Mouse (Mus musculus): Measurements from ENCODE around the gene Nr6a1.

Nr6a1 gene

DNA sequence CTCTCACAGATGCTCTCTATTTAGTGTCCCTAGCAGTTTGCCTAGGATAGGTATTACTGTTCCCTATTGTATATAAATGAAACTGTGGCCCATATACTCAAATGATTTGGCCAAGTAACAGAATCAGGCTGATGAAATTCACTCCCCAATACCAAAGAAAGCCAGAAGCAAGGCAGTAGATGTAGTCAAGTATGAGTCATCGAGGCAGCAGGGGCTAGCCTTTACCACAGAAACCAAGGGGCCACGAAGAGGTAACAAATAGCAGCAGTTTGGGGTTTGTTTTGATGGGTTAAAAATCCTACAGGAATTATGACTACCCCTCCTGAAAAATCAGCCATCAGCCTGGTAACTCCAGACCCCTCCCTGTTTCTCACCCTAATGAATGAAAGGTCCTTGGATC lies 147.5 kb downstream of the Nr6a1 start:
- no peak for DNase-seq

DNA sequence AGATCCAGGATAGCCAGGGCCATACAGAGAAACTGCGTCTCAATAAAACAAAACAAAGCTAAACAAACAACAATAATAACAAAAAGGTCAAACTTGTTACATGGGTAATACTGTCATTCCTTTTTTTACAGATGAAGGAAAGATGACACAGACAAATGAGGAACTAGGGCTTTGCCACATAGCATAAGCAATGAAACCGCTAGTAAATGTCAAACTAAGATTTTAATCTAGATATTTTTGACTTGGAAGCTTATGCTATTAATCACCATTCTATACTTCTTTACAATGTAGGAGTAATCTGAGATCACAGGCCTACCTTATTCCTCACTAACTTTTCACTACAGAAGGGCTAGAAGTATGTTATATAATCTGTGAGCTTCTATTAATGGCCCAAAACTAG lies 150.2 kb downstream of the Nr6a1 start:
- no peak for DNase-seq

DNA sequence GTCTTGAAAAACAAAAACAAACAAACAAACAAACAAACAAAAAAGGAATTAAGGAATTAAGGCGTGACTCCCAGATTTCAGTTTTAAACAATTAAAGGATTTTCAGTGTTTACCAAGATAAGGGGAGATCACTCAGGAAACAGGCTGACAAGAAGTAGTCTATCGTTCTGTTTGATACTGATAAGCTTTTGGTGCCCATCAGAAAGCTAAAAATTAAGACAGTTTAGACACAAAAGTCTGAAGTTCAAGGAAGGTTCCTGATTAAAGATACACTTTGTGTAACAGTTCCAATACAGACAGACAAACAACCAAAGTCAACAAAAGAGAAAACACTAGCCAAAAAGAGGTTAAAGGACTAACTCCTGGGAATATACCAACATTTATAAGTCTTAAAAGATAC lies 152.6 kb downstream of the Nr6a1 start:
- no peak for DNase-seq

DNA sequence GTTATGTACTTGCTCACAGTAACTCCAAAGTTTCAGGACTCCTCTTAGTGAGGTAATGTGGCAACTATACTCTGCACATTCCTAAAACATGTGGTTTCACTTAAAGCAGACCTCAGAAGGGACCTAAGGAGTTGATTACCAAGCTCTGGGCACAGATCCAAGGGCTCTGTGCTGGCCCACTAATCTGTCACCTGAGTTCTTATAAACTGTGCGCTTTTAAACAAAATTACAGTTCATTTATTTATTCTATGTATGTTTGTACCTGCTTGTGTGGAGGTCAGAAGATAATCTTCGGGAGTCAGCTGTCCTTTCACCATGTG lies 156.1 kb downstream of the Nr6a1 start:
- DNase-seq = no peak

DNA sequence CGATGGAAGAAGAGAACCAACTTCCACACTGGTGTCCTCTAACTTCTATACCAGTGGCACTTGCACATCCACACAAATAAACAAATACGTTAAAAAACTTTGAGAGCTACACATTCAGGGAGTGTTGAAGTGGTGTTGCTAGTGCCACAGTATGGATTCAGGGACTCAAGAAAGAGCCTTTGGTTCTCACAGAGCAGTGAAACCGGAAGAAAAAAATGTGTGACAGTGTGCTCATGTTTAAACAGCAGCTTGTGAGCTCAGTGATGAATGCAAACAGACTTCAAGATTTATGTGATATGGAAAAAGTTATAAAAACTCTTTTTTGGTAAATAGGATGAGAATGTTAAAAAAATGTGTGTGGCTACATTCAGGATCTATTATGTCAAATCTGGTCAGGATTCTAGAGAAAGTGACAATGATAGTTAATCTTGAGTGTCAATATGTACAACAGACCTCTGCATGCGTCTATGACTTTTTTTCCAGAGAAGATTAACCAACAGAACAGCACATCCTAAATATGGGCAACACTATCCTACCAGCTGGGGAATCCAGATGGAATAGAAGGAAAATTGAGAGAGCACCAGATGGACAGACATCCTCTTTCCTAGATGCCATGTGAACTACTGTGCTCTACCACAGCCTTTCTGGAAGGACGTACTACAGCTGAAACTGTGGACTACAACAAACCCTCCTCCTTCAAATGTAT lies 156.6 kb downstream of the Nr6a1 start:
- no peak for DNase-seq

DNA sequence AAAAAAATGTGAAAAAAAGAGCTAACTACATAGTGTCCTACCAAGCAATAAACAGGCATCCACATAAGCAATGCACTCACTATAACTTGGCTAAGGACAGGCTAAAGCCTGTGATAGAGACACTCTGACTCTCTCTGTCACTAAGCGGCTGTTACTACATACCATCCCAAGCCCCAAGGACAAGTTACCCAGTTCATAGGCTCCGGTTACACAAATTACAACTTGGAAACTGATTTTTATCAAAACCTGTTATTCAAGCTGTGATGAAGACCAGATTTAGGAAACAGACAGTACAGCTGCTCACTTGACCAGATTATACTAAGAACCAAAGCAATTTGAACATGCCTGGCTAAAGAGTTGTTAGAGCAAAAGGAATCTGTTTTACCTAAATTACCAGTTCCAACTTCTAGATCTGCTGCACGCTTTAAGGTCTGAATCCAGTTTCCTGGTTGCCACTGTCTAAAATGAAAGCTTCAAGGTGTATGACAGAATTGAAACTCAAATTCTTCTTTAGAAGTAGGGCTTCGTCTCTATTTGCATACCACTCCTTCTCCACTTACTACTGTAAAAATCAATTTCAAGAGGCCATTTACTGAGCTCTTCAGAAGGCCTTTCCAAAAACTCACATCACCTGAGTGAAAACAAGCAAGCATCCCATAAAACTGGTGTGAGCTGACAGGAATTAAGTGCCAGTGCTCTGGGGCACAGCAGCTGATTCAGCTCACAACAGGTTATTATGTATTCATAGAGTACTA lies 160.1 kb downstream of the Nr6a1 start:
- no peak for DNase-seq

DNA sequence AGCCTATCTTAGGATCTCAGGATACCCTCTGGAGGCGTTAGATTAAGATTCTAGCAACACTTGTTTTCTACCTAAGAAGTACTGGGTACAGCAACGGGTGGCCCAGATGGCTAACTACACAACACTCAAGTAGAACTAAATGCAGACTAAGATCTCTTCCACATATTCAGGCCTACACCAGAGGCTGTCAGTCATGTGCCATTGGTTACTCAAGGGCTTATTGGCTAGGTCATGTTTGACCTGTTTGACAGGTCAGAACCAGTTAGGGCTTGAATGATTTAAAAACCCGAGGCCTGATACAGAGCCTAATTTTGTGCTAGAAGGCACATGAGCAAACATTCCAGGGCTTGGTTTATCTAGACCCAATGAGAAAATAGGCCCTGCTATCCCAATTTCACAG lies 187.6 kb downstream of the Nr6a1 start:
- peak; percentile 2 for DNase-seq

DNA sequence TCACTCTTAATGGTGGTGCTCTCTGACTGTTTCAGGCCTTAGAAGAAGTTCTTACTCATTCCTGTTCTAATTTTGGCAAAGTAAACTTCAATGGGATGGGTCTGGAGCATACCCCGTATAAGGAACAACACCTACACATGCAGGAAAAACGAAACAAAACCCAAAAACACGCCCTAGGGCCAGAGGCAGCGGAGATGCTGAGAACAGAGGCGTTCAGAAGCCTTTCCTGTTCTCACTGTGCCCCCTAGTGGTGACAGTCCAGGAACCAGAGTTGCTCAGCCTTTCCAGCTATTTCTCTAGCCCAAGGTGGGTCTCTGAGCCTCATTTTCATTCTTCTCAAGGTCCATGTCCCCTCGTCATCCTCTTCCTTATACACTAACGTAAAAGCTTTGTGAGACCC lies 188.1 kb downstream of the Nr6a1 start:
- peak; percentile 57 for DNase-seq

DNA sequence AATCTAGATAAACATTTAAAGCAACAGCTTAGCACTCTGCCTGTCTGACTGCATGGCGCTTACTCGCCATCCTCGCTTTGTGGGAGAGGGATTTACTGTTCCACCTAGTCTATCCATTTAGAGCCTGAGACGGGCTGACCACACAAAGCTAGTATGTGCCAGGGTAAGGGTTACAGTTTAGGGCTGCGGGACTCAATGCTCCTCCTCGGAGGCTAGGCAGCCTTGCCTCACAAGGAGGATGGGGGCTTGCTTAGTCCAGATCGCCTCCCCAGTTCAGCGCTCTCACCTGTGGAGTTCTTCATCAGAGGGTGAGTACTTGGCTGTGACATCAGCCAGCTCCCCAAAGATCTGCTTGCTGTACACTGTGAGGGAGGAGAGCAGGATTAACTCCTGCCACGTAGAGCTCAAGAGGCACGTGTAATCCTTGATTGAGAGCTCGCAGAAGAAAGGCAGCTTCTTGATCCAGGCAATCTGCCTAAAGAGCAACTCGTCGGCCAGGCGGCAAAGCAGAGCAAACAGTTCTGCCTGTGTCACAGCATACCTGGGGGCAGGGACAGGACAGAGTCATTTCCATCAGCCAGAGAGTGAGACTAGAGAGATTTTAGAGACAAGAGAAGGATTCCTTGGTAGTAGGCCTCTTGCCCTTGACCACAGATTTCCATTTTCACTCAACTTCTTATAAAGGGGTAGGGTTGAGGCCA lies 188.7 kb downstream of the Nr6a1 start:
- no peak for DNase-seq

DNA sequence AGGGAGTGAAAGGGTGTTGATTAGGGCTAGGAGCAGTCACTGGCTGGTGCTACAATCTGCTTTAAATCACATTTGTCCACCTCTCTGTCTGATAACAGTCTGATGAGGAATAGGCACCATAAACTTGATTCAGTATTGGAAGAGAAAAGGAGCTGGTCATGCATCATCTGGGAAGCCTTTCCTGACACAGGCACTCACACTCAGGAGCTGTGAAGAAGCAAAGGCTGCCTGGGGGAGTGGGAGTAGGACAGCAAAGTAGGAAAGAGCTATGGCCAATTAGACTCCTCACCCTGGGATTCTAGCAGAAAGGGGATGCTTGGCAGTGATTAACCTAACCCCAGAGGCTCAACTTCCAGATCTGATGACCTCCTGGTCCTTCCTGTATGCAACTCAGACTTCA lies 191.7 kb downstream of the Nr6a1 start:
- no peak for DNase-seq

DNA sequence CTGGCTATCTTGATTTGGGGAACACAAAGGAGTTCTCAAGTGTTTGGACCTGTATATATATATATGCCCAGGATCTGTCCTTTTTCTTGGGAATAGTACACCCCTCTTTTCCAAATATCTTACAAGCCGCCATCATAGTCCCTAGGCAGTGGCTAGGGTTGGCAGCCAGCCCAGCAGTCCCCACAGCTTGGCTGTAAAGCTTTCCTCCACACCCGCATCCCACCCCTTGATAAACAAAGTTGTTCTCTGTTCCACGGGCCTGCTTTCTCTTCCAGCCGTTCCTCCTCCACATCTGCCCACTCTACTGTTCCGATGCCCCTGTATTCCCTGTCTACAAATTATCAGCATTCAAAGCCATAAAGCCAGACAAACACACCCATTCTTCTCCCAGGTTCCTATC lies 192.8 kb downstream of the Nr6a1 start:
- no peak for DNase-seq

DNA sequence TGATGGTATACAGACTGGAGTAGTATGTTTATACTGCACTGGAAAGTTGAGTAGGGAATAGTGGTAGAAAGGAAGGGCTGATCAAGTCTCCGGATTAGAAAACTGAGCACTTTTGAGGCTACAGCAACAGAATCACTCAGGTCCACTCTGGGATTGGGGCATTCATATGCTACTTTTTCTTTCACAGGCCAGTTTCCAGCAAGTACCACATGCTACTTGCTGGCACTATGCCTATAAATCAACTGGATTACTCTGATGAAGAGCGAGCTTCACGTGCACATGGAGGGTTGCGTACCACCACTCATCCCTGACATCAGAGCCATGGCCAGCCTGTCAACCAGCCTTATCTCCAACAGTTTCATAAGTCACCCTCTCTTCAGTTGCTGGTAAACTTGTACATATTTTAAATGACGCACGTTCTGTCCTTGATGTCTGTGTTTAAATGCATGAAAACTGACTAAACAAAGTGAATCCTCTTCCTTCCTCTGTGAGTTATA lies 197.1 kb downstream of the Nr6a1 start:
- no peak for DNase-seq

DNA sequence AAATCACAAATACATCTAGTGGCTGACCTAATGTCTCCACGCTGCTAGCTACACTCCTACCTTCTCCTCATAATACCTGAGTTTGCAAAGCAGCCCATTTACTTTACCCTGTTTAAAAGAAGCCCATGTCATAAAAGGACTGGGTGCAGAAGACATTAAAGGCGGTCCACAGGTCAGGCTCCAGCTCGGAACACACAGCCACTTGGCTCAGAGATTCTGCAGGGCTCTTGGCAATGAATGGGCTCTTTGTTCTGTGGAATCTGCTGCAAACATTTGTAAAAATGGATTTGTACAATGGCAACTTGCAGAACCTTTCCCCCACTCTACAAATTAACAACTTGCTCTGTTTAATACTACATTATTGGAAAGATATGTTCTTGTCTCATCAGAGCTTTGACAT lies 202.1 kb downstream of the Nr6a1 start:
- no peak for DNase-seq

DNA sequence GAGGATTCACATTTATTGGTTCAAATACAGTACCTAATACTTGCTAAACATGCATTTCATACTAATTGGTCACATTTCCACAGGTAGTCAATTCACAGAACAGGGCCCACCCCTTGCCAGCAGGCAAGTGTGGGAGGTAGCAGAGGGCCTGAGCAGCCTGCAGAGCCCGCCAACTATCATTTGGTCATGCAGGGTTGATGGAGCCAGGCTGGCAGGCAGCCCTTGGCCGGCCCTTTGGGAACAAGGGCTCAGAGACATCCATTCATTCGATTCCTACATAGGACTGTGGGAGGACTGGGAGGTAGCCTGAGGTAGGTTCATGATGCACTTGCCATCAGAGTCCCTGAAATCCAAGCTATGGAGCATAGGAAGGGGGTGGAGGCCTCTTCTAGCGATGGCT lies 204.1 kb downstream of the Nr6a1 start:
- no peak for DNase-seq

DNA sequence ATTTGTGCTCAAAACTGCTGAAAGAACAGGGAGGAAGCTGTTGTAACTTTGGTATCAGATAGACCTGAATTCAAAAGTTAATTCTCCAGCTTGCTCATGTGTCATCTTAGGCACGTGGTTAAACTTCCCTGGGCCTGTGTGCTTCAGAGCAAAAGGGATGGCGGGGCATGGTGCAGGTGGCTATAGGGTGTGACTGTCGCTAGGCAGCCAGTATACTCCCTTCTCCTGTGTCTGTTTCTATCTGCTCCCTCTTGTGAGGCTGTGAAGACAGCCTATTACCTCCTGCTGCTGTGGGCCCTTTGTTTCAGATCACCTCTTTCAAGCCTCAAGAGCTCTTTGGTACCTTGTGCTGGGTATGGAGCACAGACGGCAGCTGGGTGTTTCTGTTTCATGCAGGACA lies 205.4 kb downstream of the Nr6a1 start:
- no peak for DNase-seq

DNA sequence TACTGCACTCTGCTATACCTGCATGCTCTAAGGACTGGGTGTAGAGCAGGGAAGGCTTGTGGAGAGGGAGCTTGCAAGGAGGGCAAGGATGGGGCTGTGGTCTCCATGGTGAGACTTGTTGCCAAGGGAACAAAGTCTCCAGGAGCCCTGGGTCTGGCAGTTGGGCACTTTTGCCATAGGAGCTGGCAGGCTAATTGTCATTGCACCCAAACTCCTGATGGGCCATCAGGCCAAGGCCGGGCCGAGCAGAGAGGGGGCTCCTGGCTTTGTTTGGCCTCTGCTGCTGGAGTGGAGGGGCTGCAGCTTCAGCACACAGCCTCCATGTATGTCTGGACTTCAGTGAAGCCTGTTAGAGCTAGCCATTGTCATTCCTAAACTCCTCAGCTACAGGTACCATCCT lies 206.8 kb downstream of the Nr6a1 start:
- no peak for DNase-seq

DNA sequence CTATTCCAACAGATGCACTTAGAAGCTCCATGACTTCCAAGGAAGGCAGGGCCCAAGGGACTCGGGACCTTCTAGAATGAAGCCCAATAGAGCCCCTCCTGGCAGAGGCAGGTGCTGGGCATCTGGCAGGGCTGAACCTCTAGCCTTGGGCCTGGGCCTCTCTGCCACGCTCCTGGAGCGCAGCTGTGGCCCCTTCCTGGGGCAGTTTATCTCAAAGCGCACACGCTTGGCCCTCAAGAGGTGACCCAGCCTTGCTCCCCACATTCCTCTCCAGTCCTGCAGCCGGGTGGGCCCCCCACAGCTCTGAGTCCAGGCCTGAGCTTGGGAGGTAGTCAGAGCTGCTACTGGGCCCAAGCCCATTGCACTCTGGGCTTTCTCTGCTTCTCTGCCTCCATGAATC lies 208.1 kb downstream of the Nr6a1 start:
- no peak for DNase-seq

DNA sequence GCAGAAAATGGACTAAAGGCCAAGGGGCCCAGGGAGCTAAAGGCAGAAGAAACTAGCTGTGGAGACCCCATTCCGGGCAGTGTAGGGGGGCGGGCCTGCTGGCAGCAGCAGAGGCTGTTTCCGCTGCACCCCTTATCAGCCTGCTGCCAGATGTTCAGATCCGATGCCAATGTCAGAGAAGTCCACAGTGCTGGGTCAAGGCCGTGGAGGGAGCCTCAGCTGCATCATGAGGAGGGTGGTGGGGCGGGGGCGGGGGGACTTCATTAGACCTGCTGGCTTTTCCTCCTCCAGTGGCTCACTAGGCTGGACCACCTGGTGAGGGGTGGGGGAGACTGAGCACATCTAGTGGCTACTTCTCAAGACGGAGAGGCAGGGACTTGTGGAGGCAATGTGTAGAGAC lies 208.8 kb downstream of the Nr6a1 start:
- no peak for DNase-seq

DNA sequence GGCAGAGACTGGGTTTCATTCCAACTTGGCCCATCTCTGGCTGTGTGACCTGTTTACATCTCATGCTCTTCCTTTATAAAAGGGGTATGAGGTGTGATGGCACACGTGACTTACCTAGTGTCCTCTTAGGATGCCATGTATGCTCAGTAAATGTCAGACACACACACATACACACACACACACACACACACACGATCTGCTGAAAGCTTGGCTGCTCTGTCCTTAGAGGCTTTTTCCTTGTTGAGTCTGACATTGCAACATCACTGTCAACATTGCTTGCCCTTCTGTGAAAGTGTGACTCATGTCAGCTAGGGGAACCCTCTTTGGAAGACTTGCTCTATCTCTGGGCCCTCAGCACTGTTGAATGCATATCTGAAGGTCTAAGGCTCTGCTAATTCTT lies 210.1 kb downstream of the Nr6a1 start:
- DNase-seq = no peak

DNA sequence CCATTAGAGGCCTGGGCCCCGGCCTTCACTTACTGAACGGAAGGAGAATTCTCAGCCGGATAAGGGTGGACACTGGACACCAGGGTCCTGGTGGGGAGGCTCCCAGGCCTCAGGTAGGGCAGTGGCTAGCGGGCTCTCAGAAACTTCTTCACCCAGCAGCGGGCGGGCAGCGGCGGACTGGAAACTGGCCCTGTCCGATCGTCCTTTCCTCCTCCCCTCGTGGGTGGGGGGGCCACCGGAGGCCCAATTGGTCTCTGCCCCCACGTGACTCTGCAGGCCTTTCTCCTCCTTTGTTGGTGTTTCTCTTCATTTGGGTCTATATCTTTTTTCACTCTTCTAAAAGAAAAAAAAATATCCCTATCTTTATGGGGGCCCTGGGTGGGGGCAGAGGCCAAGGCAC lies 213.2 kb downstream of the Nr6a1 start, which contains the start of gene Nr5a1:
Gene Nr5a1, minus strand, starts transcription at position 219 of the 400 bp plus-strand sequence.
- no peak for DNase-seq

DNA sequence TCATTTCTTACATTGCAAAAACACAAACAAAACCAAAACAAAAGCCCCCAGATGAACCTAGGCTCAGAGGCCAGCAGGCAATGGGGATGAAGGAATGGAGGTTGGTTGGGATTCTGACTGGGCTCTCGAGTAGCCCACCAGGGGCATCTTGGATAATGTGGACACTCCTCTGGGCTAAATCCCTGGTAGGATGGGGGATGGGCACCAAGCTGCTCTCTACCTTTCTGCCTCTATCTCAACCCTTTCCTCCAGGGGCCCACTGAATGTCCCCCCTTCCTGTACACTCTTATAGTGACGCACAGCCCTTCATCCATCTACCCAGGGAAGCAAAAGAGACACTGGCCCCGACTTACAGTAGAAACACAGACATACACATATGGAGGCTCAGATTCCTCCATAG lies 213.9 kb downstream of the Nr6a1 start:
- no peak for DNase-seq

DNA sequence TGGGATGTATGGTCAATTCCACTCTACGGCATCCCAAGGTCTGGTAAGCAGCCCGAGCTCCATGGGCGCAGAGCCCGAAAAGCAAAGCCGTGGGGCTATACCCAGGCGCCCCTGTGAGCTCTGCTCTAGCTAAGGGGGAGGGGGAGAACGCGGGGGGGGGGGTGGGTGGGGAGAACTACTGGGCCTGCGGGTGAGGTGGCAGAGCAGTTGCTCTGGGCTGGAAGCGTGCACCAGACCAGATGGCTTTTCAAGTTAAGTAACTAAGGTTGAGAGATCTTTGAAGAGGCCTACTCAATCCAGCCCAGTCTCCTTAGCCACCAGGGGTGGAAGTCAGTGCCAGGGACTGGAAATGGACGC lies 214.7 kb downstream of the Nr6a1 start:
- DNase-seq = no peak

DNA sequence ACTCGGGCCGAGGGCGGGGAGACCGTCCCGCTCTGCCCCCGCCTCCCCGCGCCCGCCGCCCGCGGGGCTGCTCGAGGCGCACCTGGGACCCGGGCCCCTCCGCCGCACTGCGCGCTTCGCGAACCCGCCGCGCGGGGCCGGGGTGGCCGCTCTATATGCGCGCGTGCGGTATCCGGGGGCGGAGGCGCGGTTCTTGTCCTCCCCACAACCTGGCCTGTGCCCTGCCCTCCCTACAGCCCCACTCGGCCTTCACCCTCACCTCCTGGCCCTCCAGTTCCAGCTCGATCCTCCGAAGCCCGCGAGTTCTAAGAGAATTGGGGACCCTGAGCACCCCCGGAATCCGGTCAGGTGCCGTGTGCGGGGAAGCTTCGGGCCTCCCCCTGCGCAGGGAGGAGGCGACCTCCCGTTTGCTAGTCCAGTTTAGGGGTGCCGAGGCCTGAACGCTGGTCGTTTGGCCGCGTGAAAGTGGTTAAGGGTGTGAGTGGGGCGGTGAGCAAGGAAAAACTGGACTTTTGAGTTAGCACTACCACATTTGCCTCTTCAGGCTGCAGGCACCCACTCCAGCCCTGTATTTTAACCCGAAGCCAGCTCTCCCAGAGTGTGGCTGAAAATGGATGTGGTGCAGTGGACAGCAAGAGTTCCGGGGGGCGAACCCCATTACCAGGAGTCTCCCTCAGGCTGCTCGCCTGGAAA lies 215.3 kb downstream of the Nr6a1 start:
- DNase-seq = no peak

DNA sequence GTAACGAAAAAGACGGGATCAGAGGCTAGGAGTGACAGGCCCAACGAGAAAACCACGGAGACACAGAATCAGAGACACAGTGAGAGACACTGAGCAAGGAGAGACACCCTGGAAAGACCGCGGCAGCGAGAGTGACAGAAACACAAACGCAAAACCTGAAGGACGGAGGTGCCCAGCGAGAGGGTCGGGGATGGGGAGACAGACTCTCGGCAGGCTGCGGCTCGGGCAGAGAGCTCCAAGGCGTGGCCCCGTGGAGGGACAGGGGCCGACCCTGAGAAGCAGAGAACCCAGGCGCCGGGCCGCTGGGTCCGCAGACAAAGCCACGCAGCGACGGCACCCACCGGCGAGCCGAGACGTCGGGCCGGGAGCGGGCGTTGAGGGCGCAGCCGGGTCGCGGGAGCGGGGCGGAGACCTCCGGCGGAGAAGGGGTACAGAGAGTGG lies 216.0 kb downstream of the Nr6a1 start:
- peak; percentile 12 for DNase-seq

Measured in kidney, adult 9 months (tissue).